Mouse (Mus musculus) liver, embryonic 16.5 days (tissue): ENCODE measurements around the gene Map3k12. TPM values are rescaled to one million over a fixed set of nuclear protein-coding genes. Genes with fewer than 3 reads are reported as not detected.

ENCODE experiments used
- ATAC-seq: fragments of 200-750 bp; cut with Nextera tagmentation; 2 replicates; pipeline ENCODE4 v1.8.0; 2017; ENCODE audit warnings: low read depth, mild to moderate bottlenecking, moderate number of reproducible peaks, moderate library complexity
- H3K27ac ChIP-seq: fragments of 300-500 bp; sonication (generic); 2 replicates; pipeline ENCODE4 v1.5.1; 2014; ENCODE audit warnings: mild to moderate bottlenecking, low read length
- H3K27me3 ChIP-seq: fragments of 300-500 bp; sonication (generic); 2 replicates; pipeline ENCODE4 v1.6.1; 2014; ENCODE audit warnings: low read depth, low read length, mixed read lengths; ENCODE audit not compliant: control insufficient read depth, insufficient read depth
- H3K36me3 ChIP-seq: fragments of 300-500 bp; sonication (generic); 2 replicates; pipeline ENCODE4 v1.6.1; 2014; ENCODE audit warnings: mild to moderate bottlenecking; ENCODE audit not compliant: control insufficient read depth, insufficient read depth
- H3K4me1 ChIP-seq: fragments of 300-500 bp; sonication (generic); 2 replicates; pipeline ENCODE4 v1.6.1; 2014; ENCODE audit warnings: low read depth, low read length, mixed read lengths; ENCODE audit not compliant: control insufficient read depth
- H3K4me2 ChIP-seq: fragments of 300-500 bp; sonication (generic); 2 replicates; pipeline ENCODE4 v1.6.1; 2014; ENCODE audit warnings: low read depth, low read length, mixed read lengths
- H3K4me3 ChIP-seq: fragments of 300-500 bp; sonication (generic); 2 replicates; pipeline ENCODE4 v1.5.1; 2014; ENCODE audit warnings: low read depth, mild to moderate bottlenecking, low read length
- H3K9ac ChIP-seq: fragments of 300-500 bp; sonication (generic); 2 replicates; pipeline ENCODE4 v1.6.1; 2014; ENCODE audit warnings: low read depth, low read length
- H3K9me3 ChIP-seq: fragments of 300-500 bp; sonication (generic); replicated peaks from 2 replicates; pipeline ENCODE4 v1.6.1; 2016; ENCODE audit warnings: low read length; ENCODE audit not compliant: control insufficient read depth
- WGBS: fragments of 180-500 bp; shearing (Covaris S2); extraction: QIAGEN DNeasy Blood & Tissue Kit; methylation state at CpG from one replicate; pipeline ENCODE4 v1.1.7; 2014; ENCODE audit not compliant: insufficient replicate concordance; 5-methylcytosine and 5-hydroxymethylcytosine counted together
- polyA plus RNA-seq: library from polyadenylated mRNA; unstranded; fragments of >200 nt; fragmentation: Nextera tagmentation; extraction: Ambion mirVana; gene quantifications from 2 replicates; pipeline ENCODE4 v1.2.1, GENCODE M21; 2015

Map3k12 gene
- polyA plus RNA-seq, 1 experiment from 2014 or later: 2.0 TPM

GRCm38 (mm10) chr15:102460971-102461370, 55.9 kb downstream of the Map3k12 start:
- WGBS: 14% methylated on average over 4 of the region's 4 CpGs

GRCm38 (mm10) chr15:102460409-102460808, 56.5 kb downstream of the Map3k12 start:
- WGBS: 52% methylated on average over 12 of the region's 12 CpGs
- peak overlapping the region; percentile 91 for H3K27ac ChIP-seq

More at GRCm38 (mm10) chr15:102460971-102461370, 55.9 kb downstream of the Map3k12 start:
- no peaks in the 10 kb centered on the region for H3K9me3 ChIP-seq
- no peaks in the 10 kb centered on the region for H3K27me3 ChIP-seq
- H3K4me3 ChIP-seq: peak overlapping the region; percentile 61
- H3K4me2 ChIP-seq: peak overlapping the region; percentile 70
- peak overlapping the region; percentile 50 for H3K9ac ChIP-seq
- H3K27ac ChIP-seq: peak overlapping the region; percentile 91
- peak; percentile 52 for ATAC-seq
- H3K4me1 ChIP-seq: peaks cover 40% of the 10 kb centered on the region
- peaks cover 11% of the 10 kb centered on the region; the same call in 1 of the 2 replicates for H3K36me3 ChIP-seq

GRCm38 (mm10) chr15:102459847-102460246, 57.0 kb downstream of the Map3k12 start:
- Histone ChIP-seq H3K4me1 (peaks cover 40% of the 10 kb centered on the region), H3K4me2 (peak overlapping the region; percentile 70), H3K27me3 (no peaks in the 10 kb centered on the region), H3K9ac (peak overlapping the region; percentile 61), H3K9me3 (no peaks in the 10 kb centered on the region), H3K36me3 (peaks cover 11% of the 10 kb centered on the region; the same call in 1 of the 2 replicates), H3K27ac (peak overlapping the region; percentile 91), H3K4me3 (peak overlapping the region; percentile 61)
- peak; percentile 71 for ATAC-seq
- 13% methylated on average over 5 of the region's 5 CpGs for WGBS

More at GRCm38 (mm10) chr15:102460409-102460808, 56.5 kb downstream of the Map3k12 start:
- Histone ChIP-seq H3K4me2 (peak overlapping the region; percentile 70), H3K9me3 (no peaks in the 10 kb centered on the region), H3K4me1 (peaks cover 40% of the 10 kb centered on the region), H3K4me3 (peak overlapping the region; percentile 61), H3K9ac (peak overlapping the region; percentile 50), H3K36me3 (peaks cover 11% of the 10 kb centered on the region; the same call in 1 of the 2 replicates), H3K27me3 (no peaks in the 10 kb centered on the region)
- no peak for ATAC-seq

GRCm38 (mm10) chr15:102459381-102459780, 57.5 kb downstream of the Map3k12 start:
- peaks cover 40% of the 10 kb centered on the region for H3K4me1 ChIP-seq
- H3K4me3 ChIP-seq: peak overlapping the region; percentile 61
- H3K36me3 ChIP-seq: peaks cover 11% of the 10 kb centered on the region; the same call in 1 of the 2 replicates
- H3K27ac ChIP-seq: peak overlapping the region; percentile 91
- no peak for ATAC-seq
- H3K9me3 ChIP-seq: no peaks in the 10 kb centered on the region
- peak overlapping the region; percentile 61 for H3K9ac ChIP-seq
- WGBS: 4% methylated on average over 6 of the region's 6 CpGs
- H3K4me2 ChIP-seq: peak overlapping the region; percentile 70
- H3K27me3 ChIP-seq: no peaks in the 10 kb centered on the region

- Histone ChIP-seq H3K4me1 (peaks cover 40% of the 10 kb centered on the region), H3K27ac (peak within 1 kb of the TSS; percentile 91), H3K9ac (peak within 1 kb of the TSS; percentile 61), H3K27me3 (no peaks in the 10 kb centered on the region), H3K4me2 (peak within 1 kb of the TSS; percentile 70), H3K36me3 (peaks cover 8% of the 10 kb centered on the region; the same call in 1 of the 2 replicates), H3K9me3 (no peaks in the 10 kb centered on the region), H3K4me3 (peak within 1 kb of the TSS; percentile 61)
- peak; percentile 80 for ATAC-seq
- WGBS: under 1% methylated on average over 19 of the region's 19 CpGs
Measured at GRCm38 (mm10) chr15:102458904-102459317, 58.0 kb downstream of the Map3k12 start, which contains the start of gene Prr13. Prr13 (plus strand) TSS chr15:102459028.

- Histone ChIP-seq H3K9ac (peak overlapping the region; percentile 19; the same call in 1 of the 2 replicates), H3K27ac (peak overlapping the region; percentile 91), H3K27me3 (no peaks in the 10 kb centered on the region), H3K4me3 (peak overlapping the region; percentile 61), H3K9me3 (no peaks in the 10 kb centered on the region), H3K4me2 (peak overlapping the region; percentile 70), H3K4me1 (peaks cover 40% of the 10 kb centered on the region), H3K36me3 (peaks cover 4% of the 10 kb centered on the region; the same call in 1 of the 2 replicates)
- no peak for ATAC-seq
- WGBS: 37% methylated on average over 5 of the region's 5 CpGs
Measured at GRCm38 (mm10) chr15:102458050-102458736, 58.7 kb downstream of the Map3k12 start.

GRCm38 (mm10) chr15:102455993-102456392, 60.9 kb downstream of the Map3k12 start:
- no peak for ATAC-seq
- H3K9ac ChIP-seq: no peak overlapping the region
- no peaks in the 10 kb centered on the region for H3K9me3 ChIP-seq
- no peak overlapping the region for H3K4me3 ChIP-seq
- peaks cover 33% of the 10 kb centered on the region for H3K4me1 ChIP-seq
- 42% methylated on average over 6 of the region's 6 CpGs for WGBS
- no peaks in the 10 kb centered on the region for H3K27me3 ChIP-seq
- no peak overlapping the region for H3K4me2 ChIP-seq
- no peak overlapping the region for H3K27ac ChIP-seq
- H3K36me3 ChIP-seq: no peaks in the 10 kb centered on the region

GRCm38 (mm10) chr15:102451666-102452430, 65.0 kb downstream of the Map3k12 start:
- no peak overlapping the region for H3K9ac ChIP-seq
- H3K4me3 ChIP-seq: no peak overlapping the region
- WGBS: 76% methylated on average over 26 of the region's 26 CpGs
- H3K27ac ChIP-seq: no peak overlapping the region
- H3K4me1 ChIP-seq: peaks cover 3% of the 10 kb centered on the region; the same call in 1 of the 2 replicates
- no peak overlapping the region for H3K4me2 ChIP-seq
- no peaks in the 10 kb centered on the region for H3K9me3 ChIP-seq
- no peaks in the 10 kb centered on the region for H3K36me3 ChIP-seq
- H3K27me3 ChIP-seq: no peaks in the 10 kb centered on the region
- no peak for ATAC-seq
